Mouse (Mus musculus) heart, postnatal 0 days (tissue): Measurements from ENCODE around the gene Sft2d2.

Experiments
- CTCF ChIP-seq: IDR thresholded peaks from 2 replicates; pipeline ENCODE4 v1.5.1; 2016; ENCODE audit warnings: antibody characterized with exemption, control low read depth, low read depth
- EP300 ChIP-seq: IDR thresholded peaks from 2 replicates; pipeline ENCODE4 v1.6.1; 2016; ENCODE audit warnings: antibody characterized with exemption, low read depth

DNA sequence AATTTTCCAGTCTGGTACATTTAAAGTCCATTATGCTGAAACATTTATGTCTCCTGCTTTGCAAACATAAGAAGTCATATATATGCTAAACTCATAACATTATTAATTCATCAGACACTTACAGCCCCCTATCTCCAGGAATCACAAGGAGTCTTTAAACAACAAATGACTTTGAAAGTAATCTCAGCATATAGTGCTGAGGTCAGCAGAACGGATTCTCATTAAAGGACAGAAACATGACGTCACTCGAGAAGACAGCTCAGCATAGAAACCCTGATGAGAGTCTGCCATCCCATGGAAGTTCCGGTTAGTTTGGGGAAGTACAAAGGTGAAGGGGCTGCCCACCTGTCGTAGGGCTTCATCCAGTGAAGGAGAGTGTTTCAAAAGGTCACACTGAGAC lies 64.7 kb downstream of the Sft2d2 start:
- TF ChIP-seq CTCF = no peak
- TF ChIP-seq EP300 = no peak
